Mouse (Mus musculus) thymus, postnatal 36 days (tissue): ENCODE results near the gene Olfr1002.
"Not testable (repeated sequence)": the region's sequence is repeated elsewhere in the genome, so short reads cannot be mapped to it uniquely, and the experiment has no call there.

Experiments
- DNase-seq, 2 experiments: peaks; one replicate each; pipeline ENCODE4 v3.0.0; 2022; ENCODE audit warnings: mixed read lengths in 2 of 2

Gene Olfr1002

DNA sequence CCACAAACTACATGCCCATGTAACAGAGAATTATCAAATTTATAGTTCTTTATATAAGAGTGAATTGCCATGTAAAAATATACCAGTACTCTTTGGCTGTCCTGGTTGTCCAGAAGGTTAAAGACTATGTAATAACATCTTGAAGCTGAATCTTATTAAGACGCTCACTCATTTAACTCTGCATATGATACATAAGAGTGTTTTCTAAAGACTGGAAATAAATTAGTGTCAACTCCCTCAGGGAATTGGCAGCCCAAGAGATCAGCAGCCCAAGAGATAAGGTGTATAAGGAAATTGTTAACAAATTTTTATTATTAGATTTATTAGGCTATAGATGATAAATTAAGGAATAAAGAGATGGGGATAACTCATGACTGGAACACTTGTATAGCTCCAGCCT is at the start of gene Olfr1002:
Olfr1002 (minus strand) TSS at position 101 of the 400 bp plus-strand sequence.
- DNase-seq: no peak

DNA sequence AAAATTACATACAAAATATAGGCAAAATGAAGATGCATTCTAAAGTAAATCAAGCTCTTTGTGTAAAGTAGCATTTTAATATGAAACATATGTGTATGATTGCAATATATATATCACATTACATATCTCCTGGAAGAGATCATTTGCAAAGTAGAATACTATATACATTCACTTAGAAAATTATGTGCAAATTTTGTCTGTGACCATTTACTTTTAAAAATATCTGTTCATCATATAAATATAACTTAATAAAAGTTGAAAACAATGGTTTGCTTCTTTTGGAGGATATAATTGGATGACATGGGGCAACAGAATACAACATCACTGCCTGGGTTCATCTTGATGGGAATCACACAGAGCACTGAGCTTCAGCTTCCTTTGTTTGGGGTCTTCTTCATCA is 38.6 kb upstream of the Olfr1002 start, which contains the start of gene Olfr1008:
Olfr1008 (plus strand) TSS at position 301 of the 400 bp plus-strand sequence.
- DNase-seq: no peak

DNA sequence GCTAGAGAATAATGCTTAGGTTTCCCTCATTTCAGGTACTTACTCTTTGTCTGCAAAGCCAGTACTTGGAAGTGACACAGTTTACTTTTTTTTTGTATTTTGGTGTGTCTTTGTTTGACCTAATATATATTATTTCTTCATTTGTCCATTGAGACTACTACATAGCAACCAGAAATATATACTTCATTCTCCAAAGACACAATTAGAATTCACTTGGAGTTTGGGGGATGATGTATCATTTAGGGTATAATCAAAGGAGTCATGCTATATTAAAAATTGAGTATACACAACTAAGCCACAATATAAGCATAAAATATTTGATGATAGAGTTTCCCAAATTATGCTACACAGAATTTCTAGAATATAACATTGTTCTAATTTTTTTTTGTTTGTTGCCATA is 28.2 kb upstream of the Olfr1002 start, which contains the start of gene Olfr1006:
Olfr1006 (minus strand) TSS at position 101 of the 400 bp plus-strand sequence.
- no peak for DNase-seq

DNA sequence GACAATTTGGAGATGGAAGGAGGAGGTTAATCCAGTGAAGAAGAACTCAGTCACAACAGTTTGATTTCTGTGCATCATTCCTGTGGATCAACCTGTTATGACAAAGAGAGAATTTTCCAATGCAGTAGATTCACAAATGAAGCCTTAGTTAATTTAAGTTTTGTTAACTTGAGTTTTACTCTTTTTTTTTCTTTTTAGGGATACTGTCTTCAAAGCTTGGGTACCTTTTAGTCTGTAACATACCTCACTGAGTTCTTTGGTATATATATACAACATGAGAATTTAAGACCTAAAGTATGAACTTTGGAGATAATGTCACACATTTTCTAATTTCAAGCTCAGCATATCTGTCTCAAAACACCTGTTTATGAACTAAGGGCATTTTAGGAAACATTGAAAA is 13.9 kb upstream of the Olfr1002 start, which contains the start of gene Olfr154:
Olfr154 (minus strand) TSS at position 101 of the 400 bp plus-strand sequence.
- not testable (repeated sequence) for DNase-seq

DNA sequence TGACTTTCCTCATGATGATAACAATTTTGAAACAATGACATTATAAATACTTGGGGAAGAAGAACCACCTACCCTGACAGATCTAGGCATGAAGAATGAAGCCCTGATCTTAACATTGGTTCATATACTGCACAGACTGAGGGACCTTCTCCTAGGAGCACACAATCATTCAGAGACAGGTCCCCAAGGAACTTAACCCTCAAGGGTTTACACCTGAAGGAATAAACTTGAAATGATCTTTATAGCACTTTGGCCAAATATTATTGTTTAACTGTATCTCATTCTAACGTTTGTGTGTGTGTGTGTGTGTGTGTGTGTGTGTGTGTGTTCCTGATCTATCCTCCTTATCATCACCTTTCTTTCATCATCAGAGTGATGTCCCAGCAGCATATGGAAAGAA is 38.7 kb downstream of the Olfr1002 start, which contains the start of gene Olfr1000:
Olfr1000 (minus strand) TSS at position 101 of the 400 bp plus-strand sequence.
- DNase-seq: no peak
